Mouse (Mus musculus) kidney, adult 9 months (tissue): ENCODE measurements around the gene Rps6kl1.
"Not testable (repeated sequence)": the region's sequence is repeated elsewhere in the genome, so short reads cannot be mapped to it uniquely, and the experiment has no call there.

Experiments
- DNase-seq: peaks from one replicate; pipeline ENCODE4 v3.0.0; 2022

Rps6kl1 gene

GRCm38 (mm10) chr12:85175087-85175675, 24.1 kb upstream of the Rps6kl1 start:
- no peak for DNase-seq

DNA sequence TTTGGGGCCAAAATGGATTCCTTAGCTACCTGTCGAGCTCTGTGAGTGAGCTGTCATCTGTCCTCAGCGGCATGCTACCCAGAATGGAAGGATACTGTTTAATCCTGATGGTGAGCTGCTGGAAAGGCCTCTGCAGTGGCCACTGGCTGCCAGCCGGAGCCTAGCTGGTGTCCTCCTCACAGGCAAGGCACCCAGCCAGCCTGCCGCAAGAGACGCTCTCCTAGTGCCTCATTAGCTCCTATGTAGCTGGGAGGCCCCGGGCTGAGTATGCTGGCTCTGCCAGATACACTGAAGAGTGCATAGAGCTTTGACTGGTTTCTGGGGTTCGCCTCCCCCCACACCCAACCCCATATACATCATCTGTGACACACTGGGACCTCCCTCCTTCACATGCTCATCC, 23.0 kb upstream of the Rps6kl1 start:
- no peak for DNase-seq

- DNase-seq: no peak
Measured at GRCm38 (mm10) chr12:85170948-85171307, 19.9 kb upstream of the Rps6kl1 start.

GRCm38 (mm10) chr12:85170284-85170947, 19.4 kb upstream of the Rps6kl1 start:
- DNase-seq: peak; percentile 71

DNA sequence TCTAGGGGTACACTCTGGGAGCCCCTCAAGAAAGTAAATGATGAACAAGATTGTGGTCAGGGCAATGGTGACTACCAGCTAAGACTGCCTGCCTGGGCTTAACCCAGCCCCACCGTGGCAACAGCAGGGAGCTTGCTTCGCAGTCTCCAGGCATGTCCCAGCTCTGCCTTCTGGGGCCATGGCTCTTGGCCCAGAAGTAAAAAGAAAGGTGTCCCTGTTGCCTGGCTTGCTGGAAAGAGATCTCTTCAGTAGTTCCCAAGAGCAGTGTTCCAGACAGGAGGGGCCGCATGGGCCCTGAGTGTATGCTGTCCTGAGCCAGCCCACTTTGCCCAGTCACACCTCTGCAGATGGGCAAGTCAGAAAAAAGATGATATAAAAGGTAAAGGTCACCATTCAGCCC, 18.8 kb upstream of the Rps6kl1 start:
- no peak for DNase-seq

GRCm38 (mm10) chr12:85169117-85169858, 18.2 kb upstream of the Rps6kl1 start:
- peak; percentile 70 for DNase-seq

GRCm38 (mm10) chr12:85166631-85167030, 15.6 kb upstream of the Rps6kl1 start:
- peak; percentile 61 for DNase-seq

- DNase-seq: no peak
Measured at GRCm38 (mm10) chr12:85164996-85165395, 13.9 kb upstream of the Rps6kl1 start.

- DNase-seq: no peak
Measured at GRCm38 (mm10) chr12:85159592-85159991, 8.5 kb upstream of the Rps6kl1 start.

- DNase-seq: no peak
Measured at GRCm38 (mm10) chr12:85158801-85159200, 7.7 kb upstream of the Rps6kl1 start.

DNA sequence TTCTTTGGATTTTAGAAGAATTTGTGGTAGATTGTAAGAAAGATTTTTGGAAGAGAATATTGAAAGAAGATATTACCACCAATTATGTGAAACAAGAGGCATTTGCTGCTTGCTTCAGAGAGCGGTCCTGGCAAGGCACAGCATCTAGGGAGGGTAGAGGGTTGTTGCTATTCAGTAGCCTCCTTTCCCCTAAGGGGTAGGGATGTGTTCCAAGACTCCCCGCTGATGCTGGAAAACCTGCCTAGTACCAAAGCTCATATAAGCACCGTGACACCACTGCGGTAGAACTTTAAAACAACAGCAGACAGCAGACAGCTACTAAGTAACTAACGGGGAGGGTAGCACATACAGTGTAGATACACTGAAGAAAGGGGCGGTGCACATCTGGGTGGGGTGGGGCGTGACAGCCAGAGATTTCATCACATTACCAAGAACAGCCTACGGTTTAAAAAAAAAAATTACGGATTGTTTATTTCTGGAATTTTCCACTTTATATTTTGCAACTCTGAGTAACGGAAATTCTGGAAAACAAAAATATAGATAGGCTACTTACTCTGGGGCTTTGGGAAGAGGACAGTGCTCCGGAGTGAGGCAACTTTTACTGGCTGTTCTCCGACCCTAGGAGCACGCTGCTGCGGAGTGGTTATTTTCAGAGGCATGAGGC, 6.9 kb upstream of the Rps6kl1 start:
- no peak for DNase-seq

DNA sequence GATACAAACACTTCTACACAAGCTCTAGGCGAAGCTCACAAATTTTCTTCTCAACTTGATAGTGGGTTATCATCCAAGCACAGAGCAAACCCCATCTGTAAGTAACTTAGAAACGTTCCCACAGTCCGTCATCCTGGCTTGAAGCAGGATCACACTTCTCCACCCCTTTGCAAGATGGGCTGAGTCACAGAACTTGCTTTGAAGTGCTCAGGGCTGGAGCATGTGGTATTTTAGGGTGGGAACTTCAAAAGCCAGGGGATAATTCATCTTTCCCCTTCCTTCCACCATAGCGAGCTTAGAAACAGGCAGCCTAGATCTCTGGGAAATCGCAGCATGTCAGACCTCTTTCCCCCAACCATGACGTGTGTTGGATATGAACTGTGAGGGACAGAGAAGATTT, 5.3 kb upstream of the Rps6kl1 start:
- no peak for DNase-seq

DNA sequence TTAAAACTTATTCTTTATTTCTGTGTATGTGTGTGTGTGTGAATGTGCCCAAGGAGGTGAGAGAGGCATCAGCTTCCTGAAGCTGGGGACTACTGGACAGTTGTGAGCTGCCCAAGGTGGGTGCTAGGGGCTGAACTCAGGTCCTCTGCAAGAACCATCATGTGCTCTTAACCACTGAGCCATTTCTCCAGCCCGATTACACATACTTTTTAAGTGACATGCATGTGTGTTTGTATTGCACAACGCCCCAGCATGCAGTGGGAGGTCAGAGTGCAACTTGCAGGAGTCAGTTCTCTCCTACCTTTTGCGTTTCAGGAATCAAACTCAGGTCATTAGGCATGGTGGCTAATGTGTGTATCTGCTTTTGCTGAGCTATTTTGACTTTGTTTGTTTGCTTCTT, 1.9 kb upstream of the Rps6kl1 start:
- no peak for DNase-seq

DNA sequence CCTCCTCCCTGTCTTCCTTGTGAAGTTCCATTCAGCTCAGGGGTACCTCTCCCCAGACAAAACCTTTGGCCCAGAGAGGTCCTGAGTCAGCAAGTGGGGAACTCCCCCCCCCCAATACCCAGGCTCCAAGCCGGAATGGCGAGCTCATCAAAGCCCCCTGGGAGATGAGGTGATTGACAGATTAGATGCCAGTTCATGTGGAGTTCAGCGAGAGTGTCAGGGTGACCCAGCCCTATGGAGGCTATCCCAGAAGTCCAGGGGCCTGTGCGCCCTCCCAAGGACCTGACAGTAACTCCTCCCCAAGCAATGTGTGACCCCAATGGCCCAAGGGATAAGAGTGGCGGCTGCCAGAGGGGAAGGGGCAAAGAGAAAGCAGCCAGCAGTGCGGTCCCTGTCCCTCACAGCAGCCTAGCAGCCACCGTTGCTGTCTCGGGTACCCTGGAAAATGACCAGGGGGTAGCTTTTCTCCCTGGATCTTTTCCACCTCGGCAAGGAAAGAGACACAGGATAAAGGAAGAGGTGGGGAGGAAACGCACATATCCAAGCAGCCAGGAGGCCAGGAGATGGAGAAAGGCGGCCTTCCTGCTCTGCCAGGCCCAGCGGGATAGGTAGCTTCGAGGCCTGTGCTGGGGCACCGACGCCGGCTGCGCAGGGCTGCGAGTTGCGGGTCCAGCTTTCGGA, 603 bp downstream of the Rps6kl1 start:
- DNase-seq: no peak

DNA sequence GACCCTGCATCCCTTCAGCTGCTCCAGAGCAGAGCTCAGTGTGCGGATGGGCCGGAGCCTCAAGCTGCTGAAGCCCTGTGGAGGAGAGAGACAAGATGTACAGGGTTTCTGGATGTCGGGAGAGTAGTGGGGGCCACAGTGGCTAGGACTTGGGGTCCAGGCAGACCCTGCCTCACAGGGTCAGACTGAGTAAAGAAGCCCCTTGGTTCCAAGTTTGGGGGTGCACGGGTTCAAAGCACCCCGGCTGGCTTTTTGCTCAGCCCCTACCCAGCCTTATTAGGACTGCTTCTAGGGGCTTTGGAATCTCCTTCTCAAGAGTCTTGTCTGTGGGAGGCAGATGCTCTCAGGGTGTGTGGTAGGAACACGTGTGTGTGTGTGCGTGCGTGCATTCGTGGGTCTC, 4.2 kb downstream of the Rps6kl1 start:
- DNase-seq: no peak

GRCm38 (mm10) chr12:85146355-85146754, 4.7 kb downstream of the Rps6kl1 start:
- DNase-seq: no peak

GRCm38 (mm10) chr12:85145630-85146029, 5.4 kb downstream of the Rps6kl1 start:
- no peak for DNase-seq

DNA sequence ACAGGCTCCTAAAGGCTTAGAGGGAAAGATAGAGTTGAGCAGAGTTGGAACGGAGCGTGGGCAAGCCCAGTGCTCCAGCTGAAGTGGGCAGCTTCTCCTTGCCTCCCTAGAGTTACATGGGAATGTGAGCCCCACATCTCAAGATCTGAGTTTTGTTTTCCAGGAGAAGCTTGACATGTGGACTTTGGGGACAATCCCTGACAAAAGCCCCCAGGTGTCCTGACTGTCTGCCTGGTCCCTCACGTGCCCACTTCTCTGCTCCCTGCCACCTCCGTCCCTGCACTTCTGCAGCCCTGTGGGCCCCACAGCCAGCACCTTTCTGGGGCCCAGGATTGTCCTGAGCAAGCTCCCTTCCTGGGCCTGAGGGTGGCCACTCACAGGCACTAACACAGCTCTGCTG, 6.2 kb downstream of the Rps6kl1 start:
- DNase-seq: no peak

DNA sequence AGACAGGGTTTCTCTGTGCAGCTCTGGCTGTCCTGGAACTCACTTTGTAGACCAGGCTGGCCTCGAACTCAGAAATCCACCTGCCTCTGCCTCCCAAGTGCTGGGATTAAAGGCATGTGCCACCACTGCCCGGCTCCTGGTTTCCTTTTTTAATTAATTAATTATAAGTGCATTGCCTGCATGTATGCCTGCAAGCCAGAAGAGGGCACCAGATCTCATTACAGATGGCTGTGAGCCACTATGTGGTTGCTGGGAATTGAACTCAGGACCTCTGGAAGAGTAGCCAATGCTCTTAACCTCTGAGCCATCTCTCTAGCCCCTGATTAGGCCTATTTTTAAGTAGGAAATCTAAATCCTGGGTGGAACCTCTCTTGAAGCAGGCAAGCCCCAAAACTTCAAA, 6.8 kb downstream of the Rps6kl1 start:
- DNase-seq: not testable (repeated sequence)

GRCm38 (mm10) chr12:85142803-85143202, 8.3 kb downstream of the Rps6kl1 start:
- peak; percentile 85 for DNase-seq

- DNase-seq: no peak
Measured at GRCm38 (mm10) chr12:85141096-85141495, 10.0 kb downstream of the Rps6kl1 start.

GRCm38 (mm10) chr12:85140036-85140701, 10.9 kb downstream of the Rps6kl1 start:
- no peak for DNase-seq

DNA sequence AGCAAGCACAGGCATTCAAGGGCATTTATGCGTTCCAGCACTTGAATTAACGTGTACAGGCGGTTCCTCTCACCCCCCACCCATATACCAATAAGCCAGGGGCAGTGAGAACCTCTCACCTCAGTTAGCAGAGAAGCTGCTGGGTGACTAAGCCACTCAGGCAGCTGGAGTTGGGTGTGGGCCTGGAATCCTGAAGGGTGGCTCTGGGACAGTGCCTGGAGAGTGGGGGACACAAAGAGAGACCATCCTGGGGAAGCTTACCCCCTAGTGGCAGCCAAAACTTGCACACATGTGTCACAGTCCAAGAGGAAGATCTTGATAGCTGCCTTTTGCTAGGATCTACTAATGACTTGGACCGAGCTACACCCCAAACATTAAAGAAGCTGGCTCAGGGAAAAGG, 14.4 kb downstream of the Rps6kl1 start:
- DNase-seq: no peak
